Mouse (Mus musculus) embryo, embryonic 11.5 days (tissue): ENCODE measurements around the gene Cpm.
"Not testable (repeated sequence)": the region's sequence is repeated elsewhere in the genome, so short reads cannot be mapped to it uniquely, and the experiment has no call there.

Experiments
- DNase-seq: peaks from one replicate; pipeline ENCODE4 v3.0.0-alpha.2; 2012; ENCODE audit warnings: low read depth, low spot score

Gene Cpm

DNA sequence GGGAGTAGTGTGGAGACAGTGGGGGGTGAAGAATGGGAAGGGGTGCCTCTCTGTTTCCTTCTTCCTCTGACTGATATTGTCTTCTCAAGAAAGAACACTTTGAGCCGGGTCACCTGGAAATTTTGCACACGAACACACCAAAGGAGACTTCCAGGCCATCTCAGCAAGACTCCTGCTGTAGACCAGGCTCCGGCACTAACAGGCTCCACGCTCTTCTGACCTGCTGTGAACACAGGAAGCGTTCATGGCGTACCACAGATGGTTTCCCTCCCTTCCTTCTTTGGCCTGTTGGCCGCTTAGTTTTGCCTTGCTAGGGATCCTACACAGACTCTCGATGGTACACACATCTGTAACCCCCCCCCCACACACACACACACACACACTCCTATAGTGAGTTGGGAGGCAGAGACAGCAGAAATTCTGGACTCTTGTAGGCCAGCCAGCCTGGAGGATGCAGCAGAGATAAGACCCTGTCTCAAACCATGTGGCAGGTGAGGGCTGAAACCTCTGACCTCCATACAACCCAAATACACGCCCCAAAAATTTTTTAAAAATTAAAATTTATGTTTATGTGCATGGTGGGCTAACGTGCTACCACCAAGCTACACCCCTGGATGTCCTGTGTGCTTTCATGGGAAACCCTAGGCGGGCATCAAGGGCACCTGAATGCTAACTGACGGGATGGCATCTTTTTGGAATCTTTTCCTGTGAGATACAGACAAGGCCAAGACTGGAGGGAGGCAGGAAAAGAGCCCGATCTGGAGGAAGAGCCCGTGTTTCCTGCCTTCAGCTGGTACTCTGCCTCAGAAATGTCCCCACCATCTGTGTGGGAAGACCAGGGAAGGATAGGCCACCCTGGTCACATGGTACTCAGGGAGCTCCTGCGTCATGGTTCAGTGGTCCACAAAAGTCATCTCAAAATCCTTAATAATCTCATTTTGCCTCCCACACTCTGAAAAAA lies 23.7 kb upstream of the Cpm start:
- no peak for DNase-seq

DNA sequence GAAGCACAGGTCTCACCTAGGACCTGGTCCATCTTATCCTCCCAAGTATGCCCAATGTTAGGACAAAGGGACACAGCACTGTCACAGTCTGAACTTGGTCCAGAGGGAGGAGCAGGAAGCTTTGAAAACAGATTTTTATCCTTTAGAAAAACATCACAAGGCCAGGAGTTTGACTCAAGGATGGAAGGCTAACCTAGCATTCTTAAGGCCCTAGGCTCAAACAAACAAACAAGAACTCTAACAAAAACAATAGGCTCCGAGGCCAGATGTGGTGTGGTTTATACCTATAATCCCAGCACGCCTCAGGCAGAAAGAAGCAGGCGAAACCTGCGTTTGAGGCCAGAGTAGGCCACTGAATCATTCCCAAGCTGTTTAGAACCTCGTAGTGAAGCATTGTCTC lies 22.9 kb upstream of the Cpm start:
- DNase-seq = no peak

DNA sequence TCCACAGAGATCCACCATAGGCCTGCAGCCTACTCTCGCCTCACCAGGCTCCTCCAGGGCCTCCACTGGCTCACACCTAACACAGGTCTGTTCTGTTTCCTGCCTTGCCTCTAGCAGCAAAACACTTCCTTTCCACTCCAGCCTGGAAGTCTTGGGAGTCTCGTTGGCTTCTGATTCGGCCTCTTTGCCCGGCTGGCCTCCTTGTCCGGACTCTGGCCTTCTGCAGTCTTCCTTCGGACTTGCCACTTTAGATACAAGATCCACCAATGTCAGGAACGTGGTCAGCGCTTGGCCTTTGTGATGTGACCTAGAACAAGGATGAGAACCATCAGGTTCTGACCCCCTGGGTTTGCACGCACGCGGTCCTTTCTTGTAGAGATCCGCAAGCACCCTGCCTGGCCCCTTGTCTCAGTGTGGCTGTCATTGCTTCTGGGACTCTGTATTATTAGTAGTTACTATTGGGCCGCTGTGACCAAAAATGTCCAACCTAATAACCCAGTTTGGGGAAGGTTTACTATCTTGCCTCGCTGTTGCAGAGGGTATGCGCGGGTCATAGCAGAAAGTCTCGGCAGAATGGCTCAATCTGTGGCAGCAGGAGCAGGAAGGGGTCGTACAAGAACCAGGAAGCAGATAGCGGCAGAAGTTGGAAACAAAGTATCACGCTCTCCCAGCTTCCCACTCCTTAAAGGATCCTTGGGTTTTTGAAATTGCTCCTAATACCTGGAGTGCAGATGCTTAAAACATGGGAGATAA lies 22.1 kb upstream of the Cpm start:
- no peak for DNase-seq

DNA sequence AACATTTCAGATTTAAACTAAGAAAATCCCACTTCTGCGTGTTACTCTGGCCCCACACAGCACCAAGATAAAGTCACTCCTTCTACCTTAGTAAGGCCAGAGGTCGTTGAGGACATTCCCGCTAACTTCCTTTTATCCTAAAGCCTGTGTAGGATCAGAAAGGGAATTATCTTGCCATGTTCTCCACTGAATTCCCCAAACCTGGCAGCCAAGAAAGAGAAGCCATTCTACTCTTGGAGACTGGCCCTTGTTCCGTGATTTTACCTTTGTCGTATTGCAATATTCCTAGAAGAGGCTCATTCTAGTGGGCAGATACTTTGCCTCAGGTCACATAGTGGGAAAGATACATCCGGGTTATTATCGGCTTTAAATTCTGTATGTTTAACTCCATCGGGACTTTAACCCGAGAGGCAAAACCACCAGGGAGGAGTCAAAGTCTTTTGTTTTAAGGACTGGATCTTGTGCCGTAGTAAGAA lies 21.5 kb upstream of the Cpm start:
- DNase-seq = no peak

DNA sequence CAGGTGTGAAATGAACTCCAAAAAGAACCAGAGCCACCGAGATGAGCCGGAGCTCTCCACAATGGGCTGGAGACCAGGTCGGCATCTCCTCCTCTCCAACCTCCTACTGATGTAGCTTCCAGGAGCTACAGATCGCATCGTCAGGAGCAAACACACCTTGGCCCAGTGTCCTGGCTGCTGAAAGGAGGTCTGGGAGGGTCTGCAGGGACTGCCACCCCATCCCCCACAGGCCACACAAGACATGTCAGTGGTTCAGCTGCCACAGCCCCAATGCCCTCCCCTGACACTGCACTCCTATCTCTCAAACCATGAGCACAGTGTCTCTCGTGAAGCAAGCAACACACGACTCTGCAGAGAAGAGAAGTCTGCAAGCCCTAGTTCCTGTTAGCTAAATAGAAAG lies 20.8 kb upstream of the Cpm start:
- no peak for DNase-seq

DNA sequence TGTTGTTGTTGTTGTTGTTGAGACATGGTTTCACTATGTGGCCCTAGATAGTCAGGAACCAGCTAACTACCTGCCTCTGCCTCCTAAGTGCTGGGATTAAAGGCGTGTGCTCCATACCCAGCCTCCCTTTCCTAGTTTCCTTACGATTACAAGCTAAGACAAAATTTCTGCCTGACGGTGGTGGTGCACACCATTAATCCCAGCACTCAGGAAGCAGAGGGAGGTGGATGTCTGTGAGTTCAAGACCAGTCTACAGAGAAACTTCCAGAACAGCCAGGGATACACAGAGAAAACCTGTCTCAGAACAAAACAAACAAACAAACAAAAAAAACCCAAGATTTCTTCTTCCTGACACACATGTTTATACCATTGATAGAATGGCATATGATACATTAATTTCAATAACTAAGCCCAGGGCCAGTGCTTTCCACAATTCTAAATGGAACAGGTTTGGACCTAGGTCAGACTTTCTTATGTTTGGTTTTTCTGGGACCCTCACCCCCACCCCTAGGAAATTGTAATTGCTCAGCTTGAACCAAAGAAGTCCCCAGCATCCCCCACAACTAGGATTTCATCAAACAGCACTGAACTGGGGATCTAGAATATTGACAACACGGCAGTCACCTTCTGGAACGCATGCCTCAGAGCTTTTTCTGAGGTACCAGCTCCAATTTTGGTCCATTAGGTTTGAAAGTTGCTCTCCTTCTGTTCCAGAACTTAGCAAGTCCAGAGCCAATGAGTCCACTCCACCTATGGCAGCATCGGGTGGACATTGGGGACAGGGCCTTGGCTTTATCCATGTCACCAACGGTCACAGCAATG lies 20.1 kb upstream of the Cpm start:
- no peak for DNase-seq

DNA sequence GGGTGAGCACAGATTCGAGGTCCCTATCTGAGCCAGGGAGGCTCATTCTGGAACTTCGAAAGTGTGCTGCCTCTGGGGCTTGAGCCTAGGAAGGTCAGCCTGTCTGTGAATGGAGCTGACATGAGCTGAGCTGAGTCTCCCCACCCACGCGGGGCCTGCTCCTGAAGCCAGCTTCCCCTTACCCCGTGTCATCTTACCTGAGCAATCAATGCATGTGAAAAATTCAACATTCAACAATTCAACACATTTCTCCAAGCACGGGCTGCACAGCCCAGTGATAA lies 19.6 kb upstream of the Cpm start:
- DNase-seq = no peak

DNA sequence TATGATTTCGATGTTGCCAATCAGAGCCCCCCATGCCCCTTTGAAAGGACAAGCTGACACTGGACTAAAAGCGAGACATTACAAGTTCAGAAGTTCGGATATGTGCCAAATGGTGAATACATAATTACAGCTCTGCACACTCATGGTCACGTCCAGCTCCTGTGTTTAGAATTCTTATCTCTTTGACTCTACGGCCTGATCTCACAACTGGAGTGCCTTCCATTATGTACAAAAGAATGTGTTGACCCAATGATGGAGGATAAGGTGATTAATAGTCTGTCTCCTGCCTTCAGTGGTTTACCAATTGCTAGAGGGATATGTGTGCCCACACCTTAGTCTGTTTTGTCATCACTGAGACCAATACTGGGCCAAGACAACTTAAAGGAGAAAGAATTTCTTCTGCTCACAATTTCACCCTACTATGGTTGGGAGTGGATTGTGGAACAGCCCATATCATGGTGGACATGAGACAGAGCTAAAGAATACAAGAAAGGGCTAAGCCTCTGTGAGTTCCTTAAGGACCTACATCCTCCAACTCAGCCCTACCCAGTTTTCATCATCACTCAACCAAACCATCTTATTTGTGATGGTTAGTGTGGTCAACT lies 19.0 kb upstream of the Cpm start:
- no peak for DNase-seq

DNA sequence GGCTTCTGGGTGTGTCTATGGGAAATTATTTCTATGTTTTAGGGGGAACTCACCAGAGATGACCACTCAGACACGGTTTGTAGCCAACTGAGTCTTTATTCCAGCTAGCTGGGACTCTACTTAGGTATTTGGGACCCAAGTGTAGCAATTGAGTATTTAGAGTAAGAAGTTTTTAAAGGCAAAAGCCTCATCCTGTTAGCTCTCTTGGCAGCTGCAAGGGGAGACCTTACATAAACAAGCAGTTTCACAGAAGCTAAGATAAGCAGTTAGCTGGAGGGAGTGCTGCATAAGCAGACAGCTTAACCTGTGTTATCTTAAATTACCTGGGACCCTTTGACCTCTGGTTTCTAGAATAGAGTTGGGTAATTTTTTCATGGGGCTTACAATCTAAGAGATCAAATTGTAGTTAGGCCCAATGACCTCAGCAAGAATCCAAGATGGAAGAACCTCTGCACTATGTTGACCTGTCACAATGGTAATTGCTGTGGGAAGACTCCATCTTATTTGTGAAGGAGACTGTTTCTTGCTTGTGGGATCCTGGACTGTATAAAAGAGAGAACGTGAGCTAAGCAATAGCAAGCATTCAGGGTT lies 18.4 kb upstream of the Cpm start:
- no peak for DNase-seq

DNA sequence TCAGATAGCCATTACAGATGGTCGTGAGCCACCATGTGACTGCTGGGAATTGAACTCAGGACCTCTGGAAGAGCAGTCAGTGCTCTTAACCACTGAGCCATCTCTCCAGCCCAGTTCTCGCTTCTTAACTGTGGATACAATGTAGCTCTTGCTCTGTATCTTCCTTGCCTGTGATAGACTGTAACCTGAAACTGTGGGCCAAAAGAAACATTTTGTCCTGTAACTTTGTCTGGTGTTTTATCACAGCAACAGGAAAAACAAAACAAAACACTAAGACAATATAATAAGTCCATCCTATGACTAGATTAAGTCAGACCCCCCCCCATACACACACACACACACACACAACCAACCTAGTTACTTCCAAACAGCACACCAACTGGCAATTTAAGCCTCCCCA lies 17.8 kb upstream of the Cpm start:
- no peak for DNase-seq

DNA sequence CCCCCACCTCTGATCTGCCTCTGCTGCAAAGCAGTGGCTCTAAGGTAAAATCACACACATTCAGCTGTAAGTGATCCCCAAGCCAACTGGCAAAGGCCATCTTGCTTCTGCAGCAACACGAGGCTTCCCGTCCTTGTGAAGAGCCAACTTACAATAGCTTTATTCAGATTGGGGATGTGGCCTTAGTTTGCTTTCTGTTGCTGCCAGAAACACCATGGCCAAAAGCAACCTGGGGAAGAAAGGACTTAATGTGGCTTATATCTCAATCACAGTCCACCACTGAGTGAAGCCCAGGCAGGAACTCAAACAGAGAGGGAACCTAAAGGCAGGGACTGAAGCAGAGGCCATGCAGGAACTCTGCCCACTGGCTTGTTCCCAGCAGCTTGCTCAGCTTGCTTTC lies 17.3 kb upstream of the Cpm start:
- no peak for DNase-seq

DNA sequence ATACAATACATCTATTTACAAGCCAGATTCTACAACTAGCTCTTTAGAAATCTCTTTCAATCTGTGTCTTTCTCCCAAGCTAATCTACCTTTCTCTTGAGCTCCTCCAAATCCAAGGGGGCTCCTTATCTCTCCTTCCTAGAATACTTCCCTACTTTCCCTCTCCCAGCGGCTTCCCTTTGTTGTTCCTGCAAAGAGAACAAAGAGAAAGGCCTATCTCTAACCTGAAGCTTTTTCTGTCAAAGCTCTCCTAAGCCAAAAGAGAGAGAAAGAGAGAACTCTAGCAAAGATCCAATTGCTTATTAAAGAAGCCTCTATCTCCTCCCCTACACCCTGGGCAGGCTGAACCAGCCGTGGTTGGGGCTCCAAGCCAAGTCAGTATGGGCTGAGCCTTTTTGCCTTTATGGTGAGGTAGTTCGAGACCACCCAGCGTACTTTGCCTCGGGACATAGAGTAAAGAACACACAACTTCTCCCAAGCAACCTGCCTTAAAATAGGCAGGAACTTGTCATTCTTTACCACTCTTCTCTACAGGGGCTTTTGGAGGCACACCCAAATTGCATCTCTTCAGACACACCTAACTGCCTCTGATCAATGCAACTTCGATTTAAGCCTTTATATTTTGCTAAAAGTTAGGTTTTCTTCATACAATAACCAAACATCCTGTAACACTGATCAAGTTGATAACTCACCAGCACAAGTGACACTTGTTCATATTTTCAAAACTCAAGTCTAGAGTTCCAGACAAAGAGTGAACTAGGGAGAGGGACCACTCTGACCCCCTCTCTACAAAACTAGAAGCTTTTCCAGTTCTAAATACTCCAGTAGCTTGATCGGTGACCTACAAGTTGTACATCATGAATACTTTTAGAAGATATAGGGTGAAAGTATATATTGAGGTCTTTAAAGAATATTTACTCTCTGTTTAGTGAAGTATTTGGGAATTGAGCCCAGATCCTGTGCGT lies 16.4 kb upstream of the Cpm start:
- DNase-seq = no peak

DNA sequence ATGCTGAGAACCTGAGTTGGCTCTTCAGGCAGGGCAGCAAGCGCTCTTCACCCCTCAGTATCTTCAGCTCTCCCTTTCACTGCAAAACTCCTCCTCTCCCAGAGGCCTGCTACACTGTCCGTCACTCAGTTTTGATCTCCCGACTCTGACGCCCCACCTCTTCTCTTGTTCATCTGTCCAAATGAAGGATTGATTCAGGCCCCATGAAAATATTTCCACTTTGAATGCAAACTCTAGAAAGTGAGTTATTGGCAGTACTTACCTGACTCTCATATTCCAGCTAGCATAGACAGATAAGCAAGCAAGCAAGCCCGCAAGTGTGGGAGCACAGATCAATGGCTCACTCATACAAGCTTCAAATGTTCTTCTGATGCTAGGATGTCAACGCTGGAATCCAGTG lies 15.3 kb upstream of the Cpm start:
- DNase-seq = no peak

DNA sequence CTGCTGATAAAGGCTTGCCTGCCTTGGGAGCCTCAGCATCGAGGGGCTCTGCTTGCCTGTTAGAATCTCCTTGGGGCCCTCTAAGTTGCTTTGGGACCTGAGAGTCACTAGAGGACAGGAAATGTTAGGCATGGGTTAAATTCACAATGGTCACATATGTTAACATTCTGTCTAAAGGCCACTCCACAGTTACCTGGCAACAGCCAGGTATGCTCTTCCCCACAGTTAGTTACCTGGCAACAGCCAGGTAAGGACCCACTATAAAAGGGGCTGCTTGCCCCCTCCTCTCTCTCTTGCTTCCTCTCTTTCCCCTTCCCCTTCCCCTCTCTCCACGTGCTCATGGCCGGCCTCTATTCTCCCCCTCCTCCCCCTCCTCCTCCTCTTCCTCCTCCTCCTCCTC lies 14.9 kb upstream of the Cpm start:
- no peak for DNase-seq

DNA sequence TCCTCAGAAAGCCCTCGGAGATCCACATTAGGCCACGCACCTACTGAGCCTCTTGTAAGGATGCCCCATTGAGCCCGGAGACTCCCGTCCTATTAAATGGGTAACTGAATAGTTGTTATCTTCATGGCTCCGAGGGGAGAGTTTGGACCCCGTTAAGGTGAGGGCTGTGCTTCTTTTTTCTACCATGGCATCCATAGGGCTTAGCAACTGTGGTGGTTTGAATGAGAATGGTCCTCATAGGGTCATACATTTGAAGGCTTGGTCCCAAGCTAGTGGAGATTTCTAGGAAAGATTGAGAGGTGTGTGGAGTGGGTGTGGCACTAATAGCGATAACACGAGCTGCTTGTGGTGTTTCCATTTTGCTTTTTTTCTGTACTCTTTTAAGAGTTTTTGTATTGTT lies 14.1 kb upstream of the Cpm start:
- no peak for DNase-seq

DNA sequence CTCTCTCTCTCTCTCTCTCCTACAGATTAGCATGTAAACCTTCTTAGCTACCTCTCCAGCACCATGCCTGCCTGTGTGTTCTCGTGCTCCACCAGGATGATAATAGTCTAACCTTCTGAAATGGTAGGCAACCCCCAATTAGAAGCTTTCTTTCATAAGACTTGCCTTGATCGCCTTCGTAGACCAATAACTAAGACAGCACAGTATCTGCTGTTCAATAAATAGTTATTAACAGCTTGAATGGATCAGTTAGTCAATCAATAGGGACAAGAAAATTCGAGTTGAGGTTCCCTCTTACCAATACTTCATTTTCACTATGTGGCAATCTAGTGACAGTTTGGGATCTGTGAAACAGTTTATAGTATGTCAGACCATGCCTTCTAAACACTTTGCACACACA lies 13.6 kb upstream of the Cpm start:
- DNase-seq = no peak

DNA sequence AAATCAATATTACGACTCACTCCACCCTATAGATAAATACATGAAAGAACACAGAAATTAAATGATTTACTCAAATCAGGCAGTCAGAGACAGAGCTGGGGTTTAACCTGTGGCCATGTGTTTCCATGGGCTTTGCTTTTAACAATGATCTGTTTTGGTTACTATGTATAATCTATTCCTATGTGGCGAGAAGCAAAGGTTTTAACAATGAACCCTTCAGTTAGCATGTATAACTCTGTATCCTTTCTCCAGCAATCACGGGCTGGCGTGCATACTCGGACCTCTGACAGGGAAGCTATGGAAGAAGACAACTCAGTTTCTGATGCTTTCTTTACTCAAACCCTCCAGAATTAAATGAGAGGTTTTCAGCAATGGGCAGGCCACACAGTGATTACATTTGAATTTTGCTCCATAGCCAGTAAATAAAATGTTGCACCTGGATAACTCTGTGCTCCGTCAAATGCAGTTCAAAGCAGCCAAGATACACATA lies 13.1 kb upstream of the Cpm start:
- no peak for DNase-seq

DNA sequence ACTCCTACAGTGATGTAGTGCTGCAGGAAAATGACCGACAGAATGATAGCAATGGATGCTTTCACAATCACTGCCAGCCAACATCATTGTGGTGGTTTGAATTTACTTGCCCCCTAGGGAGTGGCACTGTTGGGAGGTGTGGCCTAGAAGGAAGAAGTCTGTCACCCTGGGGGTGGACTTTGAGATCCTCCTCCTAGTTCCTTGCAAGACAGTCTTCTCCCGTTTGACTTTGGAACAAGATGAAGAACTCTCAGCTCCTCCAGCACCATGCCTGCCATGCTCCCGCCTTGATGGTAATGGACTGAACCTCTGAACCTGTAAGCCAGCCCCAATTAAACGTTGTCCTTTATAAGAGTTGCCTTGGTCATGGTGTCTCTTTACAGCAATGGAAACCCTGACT lies 12.5 kb upstream of the Cpm start:
- not testable (repeated sequence) for DNase-seq

DNA sequence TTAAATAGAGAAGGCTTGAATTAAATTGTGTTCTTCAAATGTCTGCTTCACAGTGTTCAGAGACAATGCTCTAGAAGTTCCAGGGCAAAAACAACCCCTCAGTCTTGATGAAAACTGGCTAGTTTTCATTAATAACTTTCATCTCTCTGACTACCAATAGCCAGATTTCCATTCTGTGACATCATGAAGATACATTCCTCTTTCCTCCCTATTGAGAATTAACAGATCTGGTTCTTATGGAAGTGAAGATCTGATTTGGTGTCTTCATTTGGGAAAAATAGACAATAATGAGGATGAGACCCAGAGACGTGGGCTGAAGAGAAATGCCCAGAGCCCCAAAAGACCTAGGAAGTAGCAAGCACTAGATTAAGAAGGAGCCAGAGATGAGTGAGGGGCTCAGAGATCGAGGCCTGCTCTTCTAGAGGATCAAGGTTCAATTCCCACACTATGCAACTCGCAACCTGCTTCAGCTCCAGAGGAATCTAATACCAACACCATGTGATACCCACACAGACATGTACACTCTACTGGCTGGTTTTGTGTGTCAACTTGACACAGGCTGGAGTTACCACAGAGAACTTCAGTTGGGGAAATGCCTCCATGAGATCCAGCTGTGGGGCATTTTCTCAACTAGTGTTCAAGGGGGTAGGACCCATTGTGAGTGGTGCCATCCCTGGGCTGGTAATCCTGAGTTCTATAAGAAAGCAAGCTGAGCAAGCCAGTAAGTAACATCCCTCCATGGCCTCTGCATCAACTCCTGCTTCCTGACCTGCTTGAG lies 11.5 kb upstream of the Cpm start:
- DNase-seq = no peak
